Mouse (Mus musculus) gastrocnemius, adult 8-10 months (tissue): Measurements from ENCODE around the gene Kcna5. TPM values are rescaled to one million over a fixed set of nuclear protein-coding genes. Genes with fewer than 3 reads are reported as not detected.

Experiments used
- DNase-seq, 2 experiments: peaks; one replicate each; pipeline ENCODE4 v3.0.0; 2022; ENCODE audit warnings: low spot score in 2 of 2
- total RNA-seq, 4 experiments: library from RNA; stranded (reverse); gene quantifications; 2 replicates each; pipeline ENCODE4 v1.2.4; 2022

The Kcna5 gene
- total RNA-seq, result 1 to 10 TPM; 3.3 to 3.9 (median 3.5) TPM

DNA sequence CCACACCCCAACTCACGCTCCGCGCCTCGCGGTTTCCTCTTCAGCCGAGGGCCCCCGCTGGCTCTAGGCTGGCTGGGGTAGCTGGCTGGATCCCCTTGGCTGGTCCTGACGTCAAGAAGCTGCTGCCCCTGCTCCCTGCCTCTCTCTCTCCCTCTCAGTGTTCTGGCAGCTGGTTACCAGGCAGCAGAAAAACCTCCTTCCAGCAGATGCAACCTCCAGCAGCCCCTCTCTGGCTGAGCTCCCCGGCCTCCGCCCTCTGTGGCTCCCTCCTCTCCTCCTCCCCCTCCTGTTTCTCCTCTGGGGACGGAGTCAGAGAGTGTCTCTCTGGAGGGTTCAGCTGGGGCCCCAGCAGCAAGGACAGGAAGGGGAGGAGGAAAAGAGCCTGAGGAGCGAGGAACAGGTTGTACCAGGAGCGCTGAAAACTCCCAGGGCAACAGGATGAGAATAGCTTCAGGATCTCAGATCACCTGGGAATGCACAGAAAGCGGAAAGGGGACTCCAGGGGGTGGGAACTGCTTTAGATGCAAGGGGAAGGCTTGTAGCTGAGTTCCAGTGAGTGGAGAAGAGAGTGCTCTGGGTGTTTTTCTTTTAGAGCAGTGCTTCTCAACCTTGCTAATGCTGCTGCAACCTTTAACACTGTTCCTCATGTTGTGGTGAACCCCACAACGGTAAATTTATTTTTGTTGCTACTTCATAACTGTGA is at the start of gene Kcna5:
Gene Kcna5 (minus strand): TSS at position 205 of the 703 bp plus-strand sequence.
- peak in 1 of 2 experiments; percentile 14 for DNase-seq

DNA sequence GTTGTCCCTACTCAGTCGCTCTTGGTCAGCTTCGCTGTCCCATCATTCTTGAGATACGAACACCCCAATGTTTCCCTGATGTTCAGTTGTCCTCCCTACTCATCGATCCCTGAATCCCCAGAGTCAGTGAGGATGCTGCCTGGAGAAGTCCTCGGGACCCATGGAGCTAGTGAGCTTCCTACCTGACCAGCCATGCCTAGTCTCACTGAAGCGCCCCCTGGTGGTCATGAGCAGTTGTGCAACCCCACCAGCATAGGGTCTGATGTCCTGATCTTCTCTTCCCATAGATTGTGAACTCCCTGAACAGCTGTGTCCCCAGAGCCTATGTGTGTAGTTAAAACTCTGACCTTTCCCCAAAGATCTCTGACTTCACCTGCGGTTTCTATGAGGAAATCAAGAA is 47.9 kb upstream of the Kcna5 start:
- no peak for DNase-seq

DNA sequence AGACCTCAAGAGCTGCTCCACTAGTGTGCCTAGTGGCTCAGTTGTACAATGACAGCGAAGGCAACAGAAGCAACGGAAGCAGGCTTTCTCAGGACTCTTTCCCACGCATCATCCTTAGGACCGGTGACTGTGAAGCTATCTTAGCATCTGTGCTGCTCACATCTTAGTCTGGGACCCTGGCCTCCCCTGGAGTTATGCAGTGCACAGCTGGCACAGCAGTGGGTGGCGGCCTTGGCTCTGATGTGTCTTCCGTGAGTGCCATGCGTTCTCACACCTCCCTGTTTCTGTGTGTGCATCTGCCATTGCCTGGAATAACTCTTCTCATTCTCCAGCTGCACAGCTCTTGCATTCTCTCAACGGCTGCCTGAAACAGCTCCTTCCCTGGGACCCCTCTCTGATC is 46.4 kb upstream of the Kcna5 start:
- DNase-seq, result no peak

DNA sequence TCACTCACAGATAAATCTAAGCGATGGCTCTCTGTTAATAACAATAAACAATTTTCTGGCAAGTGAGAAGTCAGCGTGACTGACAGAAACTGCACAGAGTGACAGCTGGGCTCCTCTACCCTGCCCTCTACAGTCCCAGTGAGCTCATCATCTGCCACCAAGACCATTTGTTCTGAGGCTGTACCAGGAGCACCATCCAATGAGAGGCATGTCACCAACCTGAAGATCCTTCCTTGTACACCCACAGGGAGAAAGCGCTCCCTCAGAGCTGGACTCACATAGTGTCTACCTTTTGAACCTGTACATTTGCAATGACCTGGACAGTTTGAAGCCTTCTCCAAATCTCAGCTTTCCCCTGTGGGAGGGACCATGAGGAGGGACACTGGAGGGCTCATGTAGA is 45.4 kb upstream of the Kcna5 start:
- DNase-seq, result no peak

DNA sequence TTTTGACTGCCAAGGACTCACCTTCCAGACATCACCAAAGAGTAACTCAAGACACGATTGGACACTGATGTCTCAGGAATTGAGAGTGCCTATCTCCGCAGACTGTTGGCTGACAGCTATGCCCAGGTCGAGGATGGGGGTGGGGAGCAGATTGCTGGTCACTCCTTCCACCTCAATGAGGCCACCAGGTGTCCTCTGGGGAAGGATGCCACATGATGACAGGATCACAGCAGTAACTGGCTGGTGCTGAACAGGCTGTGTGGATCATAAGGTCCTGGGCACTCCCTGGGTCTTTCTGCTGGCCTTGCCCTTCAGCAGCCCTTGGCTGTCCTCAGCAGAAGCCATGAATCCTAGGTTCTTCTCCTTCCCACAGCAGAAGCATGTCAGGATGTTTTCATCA is 42.2 kb upstream of the Kcna5 start:
- DNase-seq, result no peak

DNA sequence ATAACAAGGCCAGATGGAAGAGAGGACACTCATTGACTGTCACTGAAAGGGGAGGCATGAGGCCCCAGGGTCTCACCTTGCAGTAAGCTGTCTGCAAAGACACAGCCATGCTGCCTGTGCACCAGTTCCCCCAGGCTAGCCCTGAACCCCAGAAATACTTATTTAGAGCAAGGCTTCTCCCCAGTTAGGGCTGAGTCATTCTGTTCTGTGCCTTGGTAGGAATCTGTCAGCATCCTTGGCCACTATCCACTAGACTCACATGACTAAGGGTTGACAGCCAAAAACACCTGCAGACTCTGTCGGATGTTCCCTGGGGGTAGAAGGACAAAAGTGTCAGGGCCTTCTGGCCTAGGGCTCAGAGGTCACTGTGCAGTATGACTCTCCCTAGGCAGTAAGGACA is 41.4 kb upstream of the Kcna5 start:
- no peak for DNase-seq

DNA sequence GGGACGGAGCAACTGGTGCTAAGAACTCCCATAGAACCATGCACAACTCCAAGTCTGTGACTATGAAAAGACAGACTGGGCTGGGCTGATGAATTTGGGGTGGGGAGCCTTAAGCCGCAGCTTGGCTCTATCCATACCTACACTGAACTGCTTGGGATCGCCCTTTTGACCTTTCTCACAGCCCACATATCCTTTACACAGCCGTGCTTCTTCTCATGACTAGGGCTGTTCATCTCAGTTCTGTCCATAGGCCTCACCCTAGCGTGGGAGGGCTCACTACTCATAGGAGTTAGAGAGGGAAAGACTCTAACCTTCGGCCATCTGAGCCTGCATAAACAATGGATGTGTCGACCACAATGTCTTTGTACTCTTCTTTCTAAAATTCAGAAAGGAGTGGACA is 39.6 kb upstream of the Kcna5 start:
- no peak for DNase-seq

DNA sequence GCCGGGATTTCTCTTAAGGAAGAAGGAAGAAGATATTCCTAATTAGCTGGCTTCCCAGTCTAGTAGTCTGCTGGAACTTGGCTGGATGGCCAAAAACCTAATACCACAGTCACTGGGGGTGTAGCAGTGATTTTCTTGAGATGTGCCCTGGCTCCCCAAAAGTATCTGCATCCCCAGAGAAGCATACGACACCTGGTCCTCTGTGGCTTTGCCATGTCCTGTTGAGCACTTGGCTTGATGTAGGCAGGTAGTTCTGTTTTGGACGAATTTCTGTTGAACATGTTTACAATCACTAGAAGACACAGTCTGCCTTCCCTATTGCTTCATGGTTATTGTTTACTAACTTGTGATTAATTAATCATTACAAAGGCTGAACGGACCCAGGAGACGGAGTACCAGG is 37.8 kb upstream of the Kcna5 start:
- DNase-seq, result no peak

DNA sequence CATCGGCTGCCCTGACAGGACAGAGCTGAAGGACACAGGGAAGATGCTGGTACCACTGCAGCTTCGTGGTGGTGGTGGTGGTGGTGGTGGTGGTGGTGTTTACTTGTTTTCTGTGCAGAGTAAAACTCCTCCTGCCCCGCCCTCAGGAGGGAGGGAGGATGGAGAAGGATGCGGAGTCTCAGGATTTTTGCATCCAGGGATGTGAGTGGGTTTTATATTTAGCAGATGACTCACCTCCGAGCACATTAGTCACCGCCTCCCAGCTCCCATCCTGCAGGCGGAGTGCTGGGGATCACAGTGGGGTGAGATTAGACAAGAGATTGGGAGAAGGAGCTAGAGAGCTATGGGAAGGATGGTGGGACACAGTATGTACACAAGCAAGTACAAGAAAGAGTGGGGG is 34.6 kb upstream of the Kcna5 start:
- no peak for DNase-seq

DNA sequence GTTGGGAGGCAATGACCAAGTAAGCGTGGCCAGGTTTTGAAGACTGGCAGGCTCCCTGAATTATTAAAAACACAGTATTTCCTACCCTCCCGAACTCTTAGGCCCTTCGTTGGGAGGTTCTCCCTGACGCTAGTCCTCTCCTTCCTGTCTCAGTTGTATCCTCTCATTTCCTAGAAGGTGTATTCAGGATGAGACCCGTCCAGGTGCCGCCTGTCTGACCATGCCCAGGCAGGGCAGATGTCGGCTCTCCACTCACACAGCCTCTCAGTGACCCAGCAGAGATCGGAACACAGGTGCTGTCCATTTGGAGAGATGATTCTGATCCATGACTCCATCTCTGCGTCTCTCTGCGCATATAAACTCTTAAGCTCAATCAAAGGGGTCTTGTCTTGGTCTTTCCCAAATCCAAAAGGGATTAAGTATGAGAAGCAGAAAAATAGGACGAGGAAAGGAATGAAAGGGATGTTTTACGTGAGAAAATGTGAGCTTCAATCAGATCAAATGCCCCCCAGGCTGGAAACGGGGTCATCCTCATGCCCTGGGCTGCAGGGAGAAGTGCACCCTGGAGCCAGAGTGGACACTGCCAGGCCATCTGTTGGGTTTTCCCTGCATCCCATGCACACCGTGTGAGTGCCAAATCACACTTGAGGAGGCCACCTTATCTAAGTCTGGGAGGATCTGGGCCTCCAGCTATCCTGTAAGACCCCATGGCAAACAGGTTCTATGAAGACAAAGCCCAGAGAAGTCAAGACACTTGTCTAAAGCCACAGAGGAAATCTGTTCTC is 33.0 kb upstream of the Kcna5 start:
- no peak for DNase-seq

DNA sequence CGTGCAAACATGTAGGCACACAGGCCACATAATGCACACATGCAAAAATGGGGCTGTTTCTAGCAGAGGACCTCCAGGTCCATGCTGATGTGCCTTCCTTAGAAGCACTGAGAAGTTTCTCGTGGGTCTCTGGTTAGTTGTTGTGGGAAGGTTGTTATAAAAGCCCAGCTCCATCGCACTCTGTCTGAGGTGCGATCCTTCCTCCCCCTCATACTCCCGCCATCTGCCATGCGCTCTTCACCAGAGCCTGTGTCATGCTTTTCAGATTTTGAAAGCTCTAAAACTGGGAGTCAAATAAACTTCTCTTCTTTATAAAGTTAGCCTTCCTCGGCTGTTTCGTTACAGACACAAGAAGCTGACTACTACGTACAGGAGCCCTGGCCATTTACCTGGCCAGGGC is 32.1 kb upstream of the Kcna5 start:
- DNase-seq, result no peak

DNA sequence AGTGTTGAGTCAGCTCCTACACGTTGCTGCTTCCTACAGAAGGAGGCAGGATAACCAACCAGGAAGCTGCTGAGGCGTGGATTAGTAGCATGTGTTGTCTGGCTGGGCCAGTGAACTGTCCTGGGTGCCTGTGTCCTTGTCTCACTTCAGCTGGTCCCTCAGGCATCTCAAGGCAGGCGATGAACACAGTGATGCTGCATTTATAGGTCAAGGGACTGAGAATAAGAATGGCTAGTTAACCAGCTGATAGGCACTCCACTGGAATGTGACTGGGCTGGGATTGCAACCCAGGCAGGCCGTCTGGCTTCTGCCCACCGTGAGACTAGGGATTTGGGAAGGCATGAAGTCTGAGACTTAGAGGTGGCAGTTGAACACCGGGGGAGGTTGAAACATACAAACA is 29.2 kb upstream of the Kcna5 start:
- no peak for DNase-seq

DNA sequence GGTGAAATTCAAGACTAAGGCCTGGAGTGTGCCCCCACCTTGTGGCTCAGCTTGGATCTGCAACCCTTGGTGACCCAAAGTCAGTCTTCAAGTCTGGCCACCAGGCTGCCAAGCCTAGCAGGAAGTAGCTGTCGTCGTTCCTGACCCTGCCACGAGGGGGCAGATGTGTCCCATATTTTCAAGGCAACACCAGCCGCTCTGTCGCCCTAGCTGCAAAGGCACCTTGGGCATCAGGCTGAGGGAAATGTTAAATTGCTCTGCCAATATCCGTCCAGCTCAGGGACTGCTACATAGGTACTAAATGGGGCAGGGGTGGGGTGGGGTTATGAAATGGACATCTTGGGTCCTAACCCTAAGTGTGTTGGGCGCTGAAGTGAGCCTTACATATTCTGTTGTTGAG is 28.7 kb upstream of the Kcna5 start:
- DNase-seq, result peak; percentile 33 to 54

DNA sequence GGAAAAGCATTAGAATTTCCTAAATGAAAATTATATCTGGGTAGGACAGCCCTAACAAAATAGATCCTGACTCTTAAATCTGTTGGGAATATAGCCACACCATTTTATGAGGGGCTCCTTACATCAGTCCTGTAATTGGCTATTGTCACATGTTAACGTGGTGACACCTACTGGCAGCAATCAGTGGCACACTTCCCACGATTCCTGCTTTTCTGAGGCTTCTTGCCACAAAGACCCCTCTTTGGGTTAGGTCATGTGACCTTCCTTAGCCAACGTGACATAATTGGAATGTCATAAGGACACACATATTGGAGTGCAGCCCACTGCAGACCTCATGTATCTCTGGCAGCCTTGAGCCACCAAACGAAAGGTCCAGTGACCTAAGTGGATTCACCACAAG is 26.5 kb upstream of the Kcna5 start:
- no peak for DNase-seq

DNA sequence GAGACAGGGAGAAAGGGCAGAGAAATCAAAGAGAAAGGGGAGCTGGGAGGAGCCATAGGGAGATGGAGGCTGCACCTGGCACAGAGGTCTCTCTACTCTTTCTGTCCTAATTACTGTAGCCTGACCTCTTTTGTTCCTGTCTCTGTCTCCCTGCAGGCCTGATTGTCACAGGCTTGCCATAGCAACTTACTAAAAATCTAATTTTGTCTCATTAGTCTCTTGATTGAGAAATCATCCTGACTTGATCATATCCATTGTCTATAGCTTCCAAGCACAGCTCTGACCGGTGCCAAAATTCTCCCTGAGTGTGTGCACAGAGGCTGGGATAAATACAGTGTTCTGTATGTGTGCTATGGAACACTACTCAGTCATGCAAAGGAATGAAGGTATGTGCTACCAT is 25.5 kb upstream of the Kcna5 start:
- DNase-seq, result no peak

DNA sequence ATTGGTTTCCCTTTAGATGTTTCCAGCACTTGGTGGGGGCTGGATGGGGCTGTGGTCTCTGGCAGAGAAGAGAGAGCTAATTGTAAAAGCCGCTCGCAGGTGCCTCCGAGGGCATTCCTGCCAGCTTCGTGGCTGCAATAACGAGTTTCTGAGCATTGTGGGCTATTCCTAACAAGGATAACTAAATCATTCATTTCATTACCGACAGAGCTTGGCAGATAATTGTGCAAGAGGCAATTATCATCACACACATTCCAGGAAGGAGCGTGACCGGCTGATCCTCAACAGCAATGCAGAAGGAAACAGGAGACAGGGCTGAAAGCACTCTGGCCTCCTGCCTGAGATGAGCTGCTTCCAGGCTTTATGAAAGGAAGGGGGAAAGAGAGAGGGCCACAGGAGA is 24.8 kb upstream of the Kcna5 start:
- DNase-seq, result no peak

DNA sequence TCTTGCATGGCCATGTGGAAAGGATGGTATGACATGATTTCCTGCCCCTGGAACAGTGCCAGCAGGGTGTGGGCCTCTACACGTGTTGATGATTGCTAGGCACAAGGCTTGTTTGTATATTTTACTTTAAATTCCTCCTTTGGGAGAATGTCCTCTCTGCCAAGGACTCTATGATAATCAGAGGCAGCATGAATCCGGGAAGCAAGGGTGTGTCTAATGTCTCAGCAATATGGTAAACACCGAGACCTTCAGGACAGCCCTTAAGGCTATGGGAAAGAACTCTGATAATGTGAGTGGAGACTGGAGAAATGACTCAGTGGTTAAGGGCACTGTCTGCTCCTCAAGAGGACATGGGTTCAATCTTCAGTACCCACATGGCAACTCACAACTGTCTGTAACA is 23.1 kb upstream of the Kcna5 start:
- no peak for DNase-seq

DNA sequence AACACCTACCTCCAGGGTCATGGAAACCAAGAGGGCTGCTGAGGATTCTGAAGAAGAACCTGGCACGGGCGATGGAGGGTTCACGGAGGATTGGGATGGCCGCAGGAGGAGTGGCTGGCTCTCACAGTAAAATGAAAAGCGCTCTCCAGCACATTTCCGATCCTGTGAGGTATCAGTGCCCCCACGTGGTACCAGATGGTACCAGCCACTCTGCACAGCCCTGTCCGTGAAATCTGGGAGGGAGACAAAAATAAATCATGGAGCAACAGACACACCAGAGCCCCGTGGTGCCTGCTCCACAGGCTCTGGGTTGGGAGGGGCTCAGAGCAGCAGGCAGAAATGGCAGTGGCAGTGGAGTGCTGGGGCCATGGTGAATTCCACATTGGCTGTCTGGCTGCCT is 18.6 kb upstream of the Kcna5 start:
- DNase-seq, result no peak

DNA sequence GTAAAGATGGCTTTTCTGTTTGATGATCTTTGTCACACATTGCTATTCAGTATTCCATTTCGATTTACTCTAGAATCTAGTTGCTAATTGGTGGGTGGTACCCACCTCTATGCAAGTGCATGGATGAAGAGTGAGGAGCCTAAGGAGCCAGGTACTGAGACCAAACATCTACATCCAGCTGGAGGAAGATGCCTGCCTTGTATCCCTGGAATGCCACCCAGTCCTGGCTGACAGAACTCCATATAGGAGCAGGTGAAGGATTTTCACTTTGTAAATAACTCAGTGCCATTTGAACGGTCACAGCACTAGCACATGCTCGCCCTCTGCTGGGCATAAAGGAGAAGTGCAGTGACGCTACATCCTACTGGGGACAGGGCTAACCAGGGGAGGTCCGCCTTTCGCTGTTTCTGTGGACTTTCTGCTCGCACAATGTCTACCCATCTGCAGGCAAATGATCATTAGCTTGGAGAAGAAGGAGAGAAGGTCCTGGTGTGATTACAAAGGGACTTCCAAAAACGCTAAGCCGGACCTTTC is 16.7 kb upstream of the Kcna5 start:
- no peak for DNase-seq

DNA sequence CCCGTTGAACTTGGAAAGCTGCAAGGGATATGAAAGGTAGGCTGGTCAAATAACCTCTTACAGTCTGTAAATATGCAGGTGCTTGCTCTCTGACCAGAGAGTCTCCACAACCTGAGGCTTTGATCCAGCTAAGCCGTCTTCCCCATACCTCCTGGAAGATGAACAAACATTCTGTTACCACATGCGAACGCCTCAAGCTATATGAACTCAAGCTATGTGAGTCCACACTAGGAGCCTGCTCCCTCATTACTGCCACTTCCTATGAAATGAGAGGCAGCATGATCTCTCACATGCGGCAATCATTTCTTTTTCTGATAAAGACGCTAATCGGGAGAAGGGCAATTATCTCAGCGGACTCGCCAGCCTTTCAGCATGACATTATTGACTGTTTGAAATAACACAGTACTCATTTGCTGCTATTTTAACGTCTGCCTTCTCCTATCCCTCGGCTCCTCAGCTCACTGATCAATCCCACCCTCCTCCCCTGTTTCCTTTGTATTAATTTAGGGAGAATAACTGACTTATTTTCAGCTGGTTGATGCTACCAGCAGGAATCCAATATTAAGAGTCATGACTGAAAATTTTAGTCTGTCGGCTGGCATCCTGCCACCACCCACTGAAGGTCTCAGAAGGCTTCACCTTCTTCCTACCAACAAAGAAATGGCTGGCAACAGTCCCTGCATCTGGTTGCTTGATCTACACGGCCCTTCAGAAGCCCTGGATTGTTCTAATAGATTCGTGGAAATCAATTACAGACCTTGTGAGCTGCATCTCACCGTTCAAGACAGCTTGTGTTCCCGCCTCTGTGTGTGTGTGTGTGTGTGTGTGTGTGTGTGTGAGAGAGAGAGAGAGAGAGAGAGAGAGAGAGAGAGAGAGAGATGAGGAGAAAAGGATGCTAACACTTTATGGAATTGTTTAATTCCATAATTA is 9.2 kb upstream of the Kcna5 start:
- DNase-seq, result no peak

DNA sequence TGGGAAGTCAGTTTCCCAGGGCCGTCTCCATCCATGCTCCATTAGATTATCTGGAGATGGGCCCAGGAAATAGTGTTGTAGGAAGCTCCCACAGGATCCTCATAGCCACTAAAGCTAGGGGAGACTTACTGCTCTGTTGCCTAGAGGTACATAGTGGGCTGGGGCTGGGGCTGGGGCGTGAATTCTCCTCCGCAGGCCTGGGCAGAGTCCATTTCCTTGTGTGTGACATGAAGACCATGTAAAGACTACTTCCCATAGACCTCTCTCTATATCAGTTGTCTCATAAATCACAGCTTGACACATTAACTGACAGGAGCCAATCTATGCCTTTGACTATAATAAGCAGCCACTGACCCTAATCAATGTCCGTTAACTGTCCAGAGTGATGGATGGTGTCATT is 7.5 kb upstream of the Kcna5 start:
- DNase-seq, result no peak

DNA sequence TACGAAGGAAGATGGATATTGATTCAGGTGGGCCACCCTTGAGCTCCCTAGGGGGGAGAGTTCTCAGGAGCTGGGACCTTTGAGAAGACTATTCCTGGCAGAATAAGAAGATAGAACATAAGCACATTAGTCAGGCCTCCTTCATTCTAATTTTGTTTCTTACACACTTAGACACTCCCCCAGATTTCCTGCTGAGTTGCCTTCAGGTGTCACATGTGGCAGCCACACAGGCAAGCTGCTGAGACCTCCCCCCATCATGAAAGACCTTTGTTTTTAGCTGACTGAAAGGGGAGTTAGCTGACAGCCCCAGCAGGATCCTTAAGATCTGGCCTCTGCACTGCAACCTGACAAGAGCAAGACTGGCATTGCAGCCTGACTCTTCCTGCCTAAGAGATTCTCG is 2.3 kb upstream of the Kcna5 start:
- DNase-seq, result no peak
